Mouse (Mus musculus) kidney, adult 18-20 months (tissue): ENCODE data around the gene Vgll4.

Source experiments
- DNase-seq: peaks from one replicate; pipeline ENCODE4 v3.0.0; 2021

The Vgll4 gene

GRCm38 (mm10) chr6:114891272-114891671 is 78.5 kb downstream of the Vgll4 start:
- DNase-seq: peak; percentile 21

DNA sequence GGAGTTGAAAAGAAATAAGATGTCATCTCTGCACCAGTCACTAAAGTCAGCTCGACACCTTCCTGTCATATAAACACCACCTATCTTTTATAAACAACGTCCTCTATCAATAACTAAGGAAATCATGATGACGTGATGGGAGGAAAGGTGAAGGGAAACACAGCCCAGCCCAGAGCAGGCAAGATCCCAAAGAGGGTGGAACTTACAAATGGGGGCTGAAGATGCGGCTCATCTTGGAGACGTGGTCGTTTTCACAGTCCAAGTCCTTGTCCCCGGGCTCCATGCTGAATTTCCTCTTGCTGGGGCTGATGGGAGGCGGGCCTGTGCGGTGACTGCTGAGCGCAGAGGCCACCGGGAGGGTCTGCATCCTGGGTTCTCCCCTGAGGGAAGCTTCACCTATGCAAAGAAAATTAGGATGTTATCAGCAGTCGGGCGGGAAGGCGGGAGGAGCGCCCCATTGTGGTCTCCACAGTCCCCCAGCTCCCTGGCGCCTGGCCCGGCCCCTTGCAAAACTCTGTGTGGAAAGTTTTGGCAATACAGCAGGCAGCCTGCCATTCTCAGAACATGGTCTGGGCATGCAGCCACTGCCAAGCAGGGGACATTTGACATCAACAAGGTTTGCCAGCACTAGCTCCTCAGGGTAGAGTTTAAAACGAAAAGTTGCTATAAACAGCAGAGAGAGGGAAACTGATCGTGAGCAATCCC is 79.2 kb downstream of the Vgll4 start:
- DNase-seq: peak; percentile 91

- DNase-seq: peak; percentile 39
Measured at GRCm38 (mm10) chr6:114889971-114890370, 79.8 kb downstream of the Vgll4 start.

DNA sequence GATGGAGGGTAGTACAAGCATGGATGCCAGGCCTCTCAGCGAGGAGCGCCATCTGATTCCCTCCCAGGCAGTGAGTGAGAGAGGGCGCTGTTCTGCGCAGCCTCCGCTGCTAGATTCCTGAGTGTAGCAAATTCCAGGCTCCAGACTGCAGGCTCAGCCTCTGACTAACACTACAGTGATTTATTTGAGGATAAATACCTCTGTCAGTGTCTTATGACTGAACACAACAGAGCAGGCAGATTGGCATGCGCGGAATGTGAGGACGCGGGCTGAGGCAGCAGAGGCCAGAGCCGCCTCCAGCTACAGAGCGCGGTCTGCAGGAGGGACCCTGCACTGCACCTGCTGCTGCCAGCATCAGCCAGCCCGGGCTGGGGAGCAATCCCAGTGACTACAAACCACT is 80.9 kb downstream of the Vgll4 start:
- peak; percentile 87 for DNase-seq

DNA sequence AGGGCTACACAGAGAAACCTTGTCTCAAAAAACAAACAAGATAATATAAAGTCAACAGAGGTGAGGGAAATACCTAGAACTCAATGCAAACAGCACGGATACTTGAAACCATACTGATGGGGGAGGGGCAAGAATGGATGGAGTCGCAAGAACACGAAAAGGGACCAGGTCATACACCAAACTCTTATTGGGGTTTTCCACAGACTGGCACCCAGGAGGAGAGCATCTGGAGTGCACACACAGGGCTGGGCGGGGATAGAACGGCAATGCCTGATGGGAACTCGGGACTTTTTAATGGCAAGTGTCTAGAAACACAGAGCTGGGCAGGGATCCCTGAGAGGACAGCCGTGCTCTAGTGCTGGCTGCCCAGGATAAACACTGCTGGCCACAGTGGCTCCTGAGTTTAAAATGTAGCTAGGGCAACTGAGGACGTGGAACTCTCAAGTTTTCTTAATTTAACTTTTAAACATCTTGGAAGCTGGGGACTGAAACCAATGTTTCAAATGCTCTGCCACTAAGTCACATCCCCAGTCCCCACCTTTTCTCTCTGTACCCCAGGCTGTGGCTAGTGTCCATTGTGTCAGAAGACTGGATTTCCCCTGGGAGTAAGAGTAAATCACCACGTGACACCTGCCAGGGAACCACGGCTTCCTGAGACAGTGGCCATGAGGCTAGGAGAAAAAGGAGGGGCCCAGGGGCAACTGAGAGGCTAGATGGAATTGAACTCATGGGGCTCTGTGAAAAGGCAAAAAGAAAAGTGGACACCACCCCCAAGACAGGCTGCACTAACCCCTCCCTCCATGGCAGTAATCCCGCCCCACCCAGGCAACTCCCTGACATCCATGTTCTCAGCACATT is 83.1 kb downstream of the Vgll4 start:
- DNase-seq: peak; percentile 48

DNA sequence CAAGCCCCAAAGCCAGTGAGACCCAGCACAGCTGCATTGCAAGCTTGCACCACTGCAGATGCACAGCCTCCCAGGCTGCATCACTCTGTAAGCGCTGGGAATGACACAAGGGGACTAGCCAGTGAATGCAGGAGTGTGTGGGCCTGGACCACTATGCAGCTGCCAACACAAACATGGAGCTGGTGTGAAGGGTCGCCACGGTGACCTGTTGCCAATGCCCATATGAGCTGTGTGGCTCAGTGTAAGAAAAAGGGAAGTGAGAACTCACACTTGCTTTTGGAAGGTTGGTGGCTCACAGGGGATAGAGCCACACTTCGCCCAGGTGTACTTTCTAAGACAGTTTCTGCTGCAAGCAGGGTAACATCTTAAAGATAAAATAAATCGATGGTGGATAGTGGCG is 83.8 kb downstream of the Vgll4 start:
- no peak for DNase-seq

- no peak for DNase-seq
Measured at GRCm38 (mm10) chr6:114885129-114885528, 84.7 kb downstream of the Vgll4 start.

DNA sequence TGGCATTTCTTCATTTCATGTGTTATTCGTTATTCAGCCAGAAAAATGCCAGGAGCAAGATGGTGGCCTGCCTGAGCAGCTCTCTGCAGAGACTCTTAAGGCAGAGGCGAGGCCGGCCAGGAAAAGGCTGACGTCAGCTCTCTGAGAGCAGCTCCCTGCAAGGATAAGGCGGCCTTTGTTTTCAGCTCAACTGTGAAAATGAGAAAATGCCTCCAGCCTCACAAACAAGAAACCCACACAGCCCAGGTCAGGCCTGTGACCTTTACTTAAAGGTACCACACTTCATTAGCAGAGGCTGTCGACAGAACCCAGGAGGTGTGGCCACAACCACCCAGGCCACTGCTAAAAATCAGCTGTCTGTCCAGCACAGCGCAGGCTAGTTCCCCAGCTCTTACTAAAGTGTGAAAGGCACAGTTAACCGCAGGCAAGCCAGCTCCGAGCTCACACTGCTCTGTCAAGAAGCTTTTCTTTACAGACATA is 86.5 kb downstream of the Vgll4 start:
- peak; percentile 82 for DNase-seq

DNA sequence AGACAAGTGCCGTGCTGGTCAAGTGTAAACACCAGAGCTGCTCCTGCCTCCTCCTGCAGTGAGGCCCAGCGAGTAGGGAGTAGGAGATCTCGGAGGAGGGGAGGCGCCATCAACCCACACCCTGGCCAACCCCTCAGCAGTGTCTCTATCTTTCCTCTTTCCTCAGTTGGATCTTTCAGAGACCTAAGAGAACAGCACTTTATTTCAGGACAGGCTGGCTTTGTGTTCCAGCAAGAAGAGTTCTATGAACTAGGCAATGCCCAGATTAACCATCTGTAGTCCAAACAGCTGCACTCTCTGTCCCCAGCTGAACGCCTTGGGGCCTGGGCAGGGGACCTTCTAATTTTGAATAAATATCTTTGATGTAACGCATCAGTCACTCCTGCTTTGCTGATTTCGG is 87.1 kb downstream of the Vgll4 start:
- DNase-seq: no peak

GRCm38 (mm10) chr6:114882212-114882611 is 87.6 kb downstream of the Vgll4 start:
- peak; percentile 32 for DNase-seq

DNA sequence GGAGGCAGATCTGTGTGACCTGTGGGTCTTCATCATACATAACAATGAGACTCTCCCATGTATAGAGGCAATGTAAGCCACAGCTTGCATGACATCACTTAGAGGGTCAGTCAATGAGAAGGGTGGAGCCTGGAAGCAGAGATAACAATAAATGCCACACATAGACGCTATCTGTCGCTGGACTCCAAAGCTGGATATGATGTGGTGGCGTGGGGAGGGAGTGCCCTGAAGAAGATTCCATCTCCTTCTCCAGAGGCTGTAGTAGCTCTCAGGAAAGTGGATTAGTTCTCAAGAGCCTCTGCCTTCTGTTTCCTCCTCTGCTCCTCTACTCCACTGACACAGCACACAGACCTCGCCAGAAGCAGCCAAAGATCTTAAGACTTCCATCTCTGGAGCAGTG is 89.0 kb downstream of the Vgll4 start:
- no peak for DNase-seq

GRCm38 (mm10) chr6:114878841-114879520 is 90.8 kb downstream of the Vgll4 start:
- DNase-seq: peak; percentile 89

GRCm38 (mm10) chr6:114876546-114876945 is 93.2 kb downstream of the Vgll4 start:
- peak; percentile 47 for DNase-seq

- peak; percentile 35 for DNase-seq
Measured at GRCm38 (mm10) chr6:114876033-114876432, 93.8 kb downstream of the Vgll4 start.

DNA sequence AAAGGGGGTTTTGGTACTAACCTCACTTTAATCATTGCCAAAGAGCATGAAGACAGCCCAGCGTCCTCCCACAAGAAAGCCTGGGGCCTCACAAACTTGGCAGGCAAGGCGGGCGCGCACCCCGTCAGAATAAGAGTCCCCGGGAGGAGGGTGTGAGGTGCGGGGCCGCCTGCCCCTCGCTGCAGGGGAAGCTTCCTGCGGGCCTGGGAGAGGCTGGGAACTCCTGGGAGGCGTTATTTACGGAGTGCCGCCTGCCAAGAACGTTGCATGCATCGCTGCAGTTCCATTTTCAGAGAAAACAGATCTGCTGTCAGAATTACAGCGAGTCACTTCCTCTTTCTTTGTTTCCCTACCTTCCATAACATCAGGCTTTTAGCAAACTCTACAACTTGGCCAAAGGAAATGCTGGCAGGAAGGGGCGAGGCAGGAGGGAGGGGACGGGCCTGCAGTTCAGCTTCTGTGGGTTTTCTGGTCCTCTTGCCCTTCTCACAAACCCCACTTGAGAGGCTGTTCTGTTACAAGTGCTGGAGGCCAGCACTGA is 94.7 kb downstream of the Vgll4 start:
- peak; percentile 97 for DNase-seq

- peak; percentile 71 for DNase-seq
Measured at GRCm38 (mm10) chr6:114874138-114874928, 95.5 kb downstream of the Vgll4 start.

DNA sequence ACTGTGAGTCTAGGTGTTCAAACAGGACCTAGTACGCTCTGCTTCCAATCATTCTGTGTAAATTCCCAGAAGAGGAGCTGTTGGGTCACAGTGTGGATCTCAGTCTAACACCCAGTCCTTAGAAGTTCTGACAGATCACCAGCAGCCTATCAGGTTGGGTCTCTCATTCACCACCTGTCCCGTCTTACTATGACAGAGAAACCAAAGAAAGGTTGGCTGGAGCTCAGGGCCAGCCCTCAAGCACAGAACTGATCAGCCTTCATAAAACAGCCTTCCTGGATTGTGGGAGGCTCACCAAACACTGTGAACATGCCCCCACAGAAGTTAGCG is 96.0 kb downstream of the Vgll4 start:
- DNase-seq: no peak

DNA sequence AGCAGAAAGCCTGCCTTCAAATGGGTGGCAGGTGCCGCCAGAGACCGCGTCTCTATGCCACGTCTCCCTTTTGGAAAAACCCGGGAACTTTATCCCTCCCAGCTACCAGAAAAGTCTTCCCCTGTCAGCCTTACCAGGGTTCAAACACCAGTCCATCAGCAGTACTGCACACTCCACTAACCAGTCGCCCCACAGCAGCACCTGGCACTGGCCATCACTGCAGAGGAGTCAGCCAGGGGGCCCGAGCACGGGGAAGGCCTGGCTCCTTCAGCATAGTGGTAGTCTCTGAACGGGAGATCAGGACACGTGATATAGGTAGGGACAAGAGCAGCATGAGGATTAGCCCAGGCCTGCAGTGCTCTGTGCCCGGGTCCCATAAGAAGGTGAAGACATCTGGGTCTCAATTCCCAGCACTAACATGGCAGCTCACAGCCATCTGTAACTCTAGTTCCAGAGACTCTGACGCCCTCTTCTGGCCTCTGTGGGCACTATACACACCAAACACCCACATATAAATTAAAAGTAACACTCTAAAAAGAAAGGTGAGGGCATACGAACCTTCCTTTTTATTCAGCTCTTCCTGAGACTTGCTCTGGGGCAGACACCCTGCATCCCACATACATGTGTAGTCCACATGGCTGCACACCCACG is 98.7 kb downstream of the Vgll4 start:
- DNase-seq: no peak

- no peak for DNase-seq
Measured at GRCm38 (mm10) chr6:114869501-114870076, 100.2 kb downstream of the Vgll4 start.

GRCm38 (mm10) chr6:114868656-114869055 is 101.1 kb downstream of the Vgll4 start:
- DNase-seq: no peak

DNA sequence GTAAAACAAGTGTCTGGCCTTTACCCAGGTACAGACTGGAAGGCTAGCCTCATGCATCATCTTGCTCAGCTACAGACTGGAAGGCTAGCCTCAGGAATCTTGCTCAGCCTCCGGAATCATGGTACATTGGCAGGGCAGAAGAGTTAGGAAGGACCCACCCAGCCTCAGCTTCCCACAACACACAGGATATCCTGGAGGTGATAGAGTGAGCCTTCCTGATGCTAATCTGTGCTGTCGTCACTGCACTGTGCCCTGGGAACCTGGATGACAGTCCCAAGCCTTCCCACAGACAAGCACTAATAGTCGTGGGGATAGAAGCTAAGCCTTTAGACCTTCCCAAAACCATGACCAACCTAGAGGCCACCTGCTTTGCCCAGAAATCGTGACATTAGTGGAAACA is 103.2 kb downstream of the Vgll4 start:
- peak; percentile 27 for DNase-seq

DNA sequence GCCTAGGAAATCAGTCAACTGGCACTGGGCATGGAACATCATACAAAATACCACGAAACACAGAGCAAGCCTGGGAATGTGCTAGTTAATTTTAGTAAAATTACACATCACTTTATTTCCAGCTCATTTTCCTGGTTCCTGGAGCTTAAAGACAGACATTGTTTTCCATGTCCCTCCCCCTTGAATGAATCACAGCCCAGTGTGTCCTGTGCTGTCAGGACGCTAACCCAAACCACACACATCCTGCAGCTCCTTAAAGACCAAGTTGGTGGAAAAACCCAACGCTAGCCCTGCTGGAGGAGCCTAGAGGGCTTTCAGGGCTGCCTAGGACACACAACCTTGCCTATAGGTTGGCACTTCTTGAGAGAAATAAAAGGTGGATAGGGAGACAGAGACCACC is 103.7 kb downstream of the Vgll4 start:
- DNase-seq: no peak
